Mouse (Mus musculus): Measurements from ENCODE around the gene Rcn3. TPM values are rescaled to one million over a fixed set of nuclear protein-coding genes. Genes with fewer than 3 reads are reported as not detected.

Rcn3 gene
- polyA plus RNA-seq, 1 experiment from 2014 or later = 215 TPM

GRCm38 (mm10) chr7:45088597-45088996 is 3.4 kb downstream of the Rcn3 start:
- no peak for TF ChIP-seq CTCF (IDR thresholded peaks at IDR 0.05; ENCODE audit: low read depth)

GRCm38 (mm10) chr7:45086084-45086483 is 5.9 kb downstream of the Rcn3 start:
- DNase-seq (ENCODE audit: low spot score) (no peak), ATAC-seq (replicated peaks; ENCODE audit: low FRiP score, low read depth) (no peak)
- no peaks in the 10 kb centered on the region for H3K9me3 ChIP-seq (replicated peaks; ENCODE audit: low read length)
- H3K9ac ChIP-seq (ENCODE audit: low read depth, low read length) = no peak overlapping the region
- no peak overlapping the region for H3K27ac ChIP-seq
- H3K4me2 ChIP-seq (ENCODE audit: low read length) = no peak overlapping the region
- 81% methylated on average over 4 of the region's 4 CpGs for WGBS
- no peaks in the 10 kb centered on the region for H3K27me3 ChIP-seq (ENCODE audit: insufficient read depth, low read length)
- no peak overlapping the region for H3K4me3 ChIP-seq (replicated peaks; ENCODE audit: low read depth, low read length)
- H3K36me3 ChIP-seq (ENCODE audit: insufficient read depth, low read length) = peaks cover 32% of the 10 kb centered on the region
- 0 out of 2 replicates have a peak, but pooled peaks cover 3% of the 10 kb centered on the region for H3K4me1 ChIP-seq (replicated peaks; ENCODE audit: insufficient read depth, low read length)
- 0 out of 2 replicates have a peak, but pooled peaks have one; percentile 29 for TF ChIP-seq CTCF (IDR thresholded peaks at IDR 0.05; ENCODE audit: low read depth)

More at GRCm38 (mm10) chr7:45088597-45088996, 3.4 kb downstream of the Rcn3 start:
- Histone ChIP-seq H3K4me3 (replicated peaks; ENCODE audit: low read depth, low read length) (no peak overlapping the region), H3K9ac (ENCODE audit: low read depth, low read length) (no peak overlapping the region), H3K36me3 (ENCODE audit: insufficient read depth, low read length) (peaks cover 25% of the 10 kb centered on the region), H3K27me3 (ENCODE audit: insufficient read depth, low read length) (no peaks in the 10 kb centered on the region), H3K27ac (no peak overlapping the region), H3K4me2 (ENCODE audit: low read length) (no peak overlapping the region), H3K9me3 (replicated peaks; ENCODE audit: low read length) (no peaks in the 10 kb centered on the region), H3K4me1 (replicated peaks; ENCODE audit: insufficient read depth, low read length) (no peaks in the 10 kb centered on the region)
- WGBS = 94% methylated on average over 17 of the region's 17 CpGs
- DNase-seq (ENCODE audit: low spot score) (no peak), ATAC-seq (replicated peaks; ENCODE audit: low FRiP score, low read depth) (no peak)

- Histone ChIP-seq H3K4me1 (replicated peaks; ENCODE audit: insufficient read depth, low read length) (0 out of 2 replicates have a peak, but pooled peaks cover 3% of the 10 kb centered on the region), H3K27me3 (ENCODE audit: insufficient read depth, low read length) (no peaks in the 10 kb centered on the region), H3K4me2 (ENCODE audit: low read length) (no peak overlapping the region), H3K4me3 (replicated peaks; ENCODE audit: low read depth, low read length) (no peak overlapping the region), H3K36me3 (ENCODE audit: insufficient read depth, low read length) (peaks cover 32% of the 10 kb centered on the region), H3K27ac (peak overlapping the region; percentile 68; the same call in 1 of the 2 replicates), H3K9ac (ENCODE audit: low read depth, low read length) (no peak overlapping the region), H3K9me3 (replicated peaks; ENCODE audit: low read length) (no peaks in the 10 kb centered on the region)
- WGBS = 81% methylated on average over 22 of the region's 22 CpGs
- ATAC-seq (replicated peaks; ENCODE audit: low FRiP score, low read depth) = no peak
- no peak for TF ChIP-seq CTCF (IDR thresholded peaks at IDR 0.05; ENCODE audit: low read depth)
- DNase-seq (ENCODE audit: low spot score) = no peak
Observed at GRCm38 (mm10) chr7:45083300-45083890, 8.6 kb downstream of the Rcn3 start.

GRCm38 (mm10) chr7:45082401-45083299 is 9.4 kb downstream of the Rcn3 start:
- Histone ChIP-seq H3K9me3 (replicated peaks; ENCODE audit: low read length) (no peaks in the 10 kb centered on the region), H3K4me1 (replicated peaks; ENCODE audit: insufficient read depth, low read length) (0 out of 2 replicates have a peak, but pooled peaks cover 3% of the 10 kb centered on the region), H3K27me3 (ENCODE audit: insufficient read depth, low read length) (no peaks in the 10 kb centered on the region), H3K36me3 (ENCODE audit: insufficient read depth, low read length) (peaks cover 31% of the 10 kb centered on the region), H3K4me2 (ENCODE audit: low read length) (no peak overlapping the region), H3K4me3 (replicated peaks; ENCODE audit: low read depth, low read length) (no peak overlapping the region), H3K27ac (peak overlapping the region; percentile 68), H3K9ac (ENCODE audit: low read depth, low read length) (0 out of 2 replicates have a peak overlapping the region, but pooled peaks have one; percentile 8)
- ATAC-seq (replicated peaks; ENCODE audit: low FRiP score, low read depth) (no peak), DNase-seq (ENCODE audit: low spot score) (peak; percentile 75)
- 63% methylated on average over 25 of the region's 25 CpGs for WGBS
- TF ChIP-seq CTCF (IDR thresholded peaks at IDR 0.05; ENCODE audit: low read depth) = 0 out of 2 replicates have a peak, but pooled peaks have one; percentile 17

- ATAC-seq (replicated peaks; ENCODE audit: low FRiP score, low read depth) (no peak), DNase-seq (ENCODE audit: low spot score) (no peak)
- peak; percentile 13; the same call in 1 of the 2 replicates for TF ChIP-seq CTCF (IDR thresholded peaks at IDR 0.05; ENCODE audit: low read depth)
- no peak overlapping the region for H3K9ac ChIP-seq (ENCODE audit: low read depth, low read length)
- no peaks in the 10 kb centered on the region for H3K9me3 ChIP-seq (replicated peaks; ENCODE audit: low read length)
- 0 out of 2 replicates have a peak, but pooled peaks cover 3% of the 10 kb centered on the region for H3K4me1 ChIP-seq (replicated peaks; ENCODE audit: insufficient read depth, low read length)
- H3K36me3 ChIP-seq (ENCODE audit: insufficient read depth, low read length) = peaks cover 34% of the 10 kb centered on the region
- H3K4me3 ChIP-seq (replicated peaks; ENCODE audit: low read depth, low read length) = no peak overlapping the region
- H3K4me2 ChIP-seq (ENCODE audit: low read length) = no peak overlapping the region
- no peak overlapping the region for H3K27ac ChIP-seq
- H3K27me3 ChIP-seq (ENCODE audit: insufficient read depth, low read length) = no peaks in the 10 kb centered on the region
- WGBS = 57% methylated on average over 5 of the region's 5 CpGs
Observed at GRCm38 (mm10) chr7:45081016-45081415, 11.0 kb downstream of the Rcn3 start.

GRCm38 (mm10) chr7:45079856-45080255 is 12.2 kb downstream of the Rcn3 start:
- no peak overlapping the region for H3K9ac ChIP-seq (ENCODE audit: low read depth, low read length)
- peaks cover 39% of the 10 kb centered on the region; the same call in 1 of the 2 replicates for H3K36me3 ChIP-seq (ENCODE audit: insufficient read depth, low read length)
- 0 out of 2 replicates have a peak, but pooled peaks cover 3% of the 10 kb centered on the region for H3K4me1 ChIP-seq (replicated peaks; ENCODE audit: insufficient read depth, low read length)
- peak; percentile 95 for TF ChIP-seq CTCF (IDR thresholded peaks at IDR 0.05; ENCODE audit: low read depth)
- H3K27me3 ChIP-seq (ENCODE audit: insufficient read depth, low read length) = no peaks in the 10 kb centered on the region
- no peaks in the 10 kb centered on the region for H3K9me3 ChIP-seq (replicated peaks; ENCODE audit: low read length)
- H3K4me2 ChIP-seq (ENCODE audit: low read length) = no peak overlapping the region
- ATAC-seq (replicated peaks; ENCODE audit: low FRiP score, low read depth) (0 out of 2 replicates have a peak, but pooled peaks have one; percentile 14), DNase-seq (ENCODE audit: low spot score) (peak; percentile 94)
- no peak overlapping the region for H3K27ac ChIP-seq
- no peak overlapping the region for H3K4me3 ChIP-seq (replicated peaks; ENCODE audit: low read depth, low read length)
- WGBS = under 1% methylated on average over 10 of the region's 10 CpGs

Measured in kidney, postnatal 0 days (tissue).